Mouse (Mus musculus) heart, embryonic 11.5 days (tissue): Measurements from ENCODE around the gene Cgref1. TPM values are rescaled to one million over a fixed set of nuclear protein-coding genes. Genes with fewer than 3 reads are reported as not detected.

Experiments used
- ATAC-seq: fragments of 200-750 bp; cut with Nextera tagmentation; replicated peaks from 2 replicates; pipeline ENCODE4 v1.8.0; 2017; ENCODE audit warnings: moderate library complexity; ENCODE audit not compliant: insufficient number of reproducible peaks, low FRiP score, low TSS enrichment
- H3K27ac ChIP-seq: fragments of 300-500 bp; sonication (generic); 2 replicates; pipeline ENCODE4 v1.5.1; 2014; ENCODE audit warnings: mild to moderate bottlenecking, low read depth, low read length
- H3K27me3 ChIP-seq: fragments of 300-500 bp; sonication (generic); 2 replicates; pipeline ENCODE4 v1.6.1; 2014; ENCODE audit warnings: mild to moderate bottlenecking, low read length, mixed read lengths; ENCODE audit not compliant: control insufficient read depth, insufficient read depth
- H3K36me3 ChIP-seq: fragments of 300-500 bp; sonication (generic); 2 replicates; pipeline ENCODE4 v1.6.1; 2014; ENCODE audit warnings: mild to moderate bottlenecking, low read length, moderate library complexity, mixed read lengths; ENCODE audit not compliant: control insufficient read depth, insufficient read depth
- H3K4me1 ChIP-seq: fragments of 300-500 bp; sonication (generic); 2 replicates; pipeline ENCODE4 v1.6.1; 2014; ENCODE audit warnings: low read length; ENCODE audit not compliant: control insufficient read depth, insufficient read depth
- H3K4me2 ChIP-seq: fragments of 300-500 bp; sonication (generic); 2 replicates; pipeline ENCODE4 v1.6.1; 2014; ENCODE audit warnings: mild to moderate bottlenecking, moderate library complexity
- H3K4me3 ChIP-seq: fragments of 300-500 bp; sonication (generic); 2 replicates; pipeline ENCODE4 v1.5.1; 2014; ENCODE audit warnings: low read depth, low read length
- H3K9ac ChIP-seq: fragments of 300-500 bp; sonication (generic); 2 replicates; pipeline ENCODE4 v1.6.1; 2014; ENCODE audit warnings: mild to moderate bottlenecking, low read depth, low read length, moderate library complexity
- H3K9me3 ChIP-seq: fragments of 300-500 bp; sonication (generic); replicated peaks from 2 replicates; pipeline ENCODE4 v1.6.1; 2016; ENCODE audit warnings: low read length; ENCODE audit not compliant: control insufficient read depth
- WGBS: fragments of 180-500 bp; shearing (Covaris S2); extraction: QIAGEN DNeasy Blood & Tissue Kit; methylation state at CpG from one replicate; pipeline ENCODE4 v1.1.7; 2014; ENCODE audit not compliant: insufficient replicate concordance; 5-methylcytosine and 5-hydroxymethylcytosine counted together
- polyA plus RNA-seq: library from polyadenylated mRNA; unstranded; fragments of >200 nt; fragmentation: Nextera tagmentation; extraction: Ambion mirVana; gene quantifications from 2 replicates; pipeline ENCODE4 v1.2.1, GENCODE M21; 2014

Gene Cgref1
- polyA plus RNA-seq = 4.4 and 5.4 TPM in 2 replicates

DNA sequence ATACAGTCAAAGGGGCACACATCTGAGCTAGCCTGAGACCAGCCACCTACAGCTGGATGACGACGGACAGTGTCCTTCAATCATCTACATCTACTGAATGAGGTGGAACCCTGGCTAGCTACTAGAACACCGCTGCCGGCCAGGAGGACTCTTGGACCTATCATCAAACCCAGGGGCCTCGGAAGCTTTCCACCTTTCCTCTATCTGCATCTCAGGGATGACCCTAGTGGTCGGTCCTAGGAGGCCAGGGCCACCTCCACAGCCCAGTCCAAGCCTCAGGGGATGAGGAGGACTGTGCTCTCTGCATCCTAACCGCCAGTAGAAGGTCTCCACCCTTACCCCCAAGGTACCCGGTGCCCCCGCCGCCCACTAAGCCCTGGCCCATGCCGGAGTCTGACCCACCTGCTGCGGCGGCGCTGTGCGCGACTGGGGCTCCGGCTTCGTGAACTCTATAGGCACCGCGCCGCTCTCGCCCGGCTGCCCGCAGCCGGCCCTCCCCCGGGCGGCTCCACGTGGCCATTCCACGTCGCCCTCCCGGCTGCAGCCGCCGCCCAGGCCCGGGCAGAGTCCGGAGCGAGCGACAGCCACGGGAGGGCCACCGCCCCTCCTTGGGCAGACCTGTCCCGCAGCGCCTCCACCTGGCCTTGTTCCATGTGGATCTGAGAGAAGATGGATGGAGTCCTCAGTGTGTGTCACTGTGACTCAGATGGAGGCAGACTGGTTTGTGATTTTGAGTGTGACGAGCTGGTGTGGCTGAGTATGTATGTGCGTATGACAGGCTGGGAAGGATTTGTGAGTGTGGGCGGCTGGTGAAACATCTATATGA lies at the start of gene Cgref1:
Cgref1 (minus strand) TSS at position 636 of the 826 bp plus-strand sequence.
- Histone ChIP-seq H3K9me3 (no peaks in the 10 kb centered on the region), H3K9ac (peak within 1 kb of the TSS; percentile 73), H3K36me3 (no peaks in the 10 kb centered on the region), H3K4me2 (peak within 1 kb of the TSS; percentile 95), H3K4me1 (peaks cover 9% of the 10 kb centered on the region), H3K27ac (no peak within 1 kb of the TSS), H3K4me3 (peak within 1 kb of the TSS; percentile 51), H3K27me3 (peaks cover 15% of the 10 kb centered on the region)
- no peak; the same call in 1 of the 2 replicates for ATAC-seq
- WGBS = 5% methylated on average over 44 of the region's 44 CpGs

DNA sequence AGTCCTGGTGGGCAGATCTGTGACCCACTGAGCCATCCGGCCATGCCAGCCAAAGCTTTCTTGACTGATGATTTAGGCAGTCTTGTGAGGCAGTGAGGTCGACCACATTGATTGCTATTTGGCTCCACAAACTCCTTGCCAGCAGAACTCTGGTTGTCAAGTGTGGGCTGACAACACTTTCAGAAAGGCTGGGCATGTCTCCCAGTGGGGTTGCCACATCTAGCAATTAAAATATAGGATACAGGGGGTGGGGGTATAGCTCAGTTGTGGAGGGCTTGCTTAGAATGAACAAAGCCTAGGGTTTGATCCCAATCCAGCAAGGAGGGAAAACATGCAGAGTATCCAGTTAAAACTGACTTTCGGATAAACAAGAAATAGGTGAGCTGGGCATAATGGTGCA lies 48.7 kb upstream of the Cgref1 start:
- H3K27ac ChIP-seq = no peak overlapping the region
- H3K4me1 ChIP-seq = peaks cover 6% of the 10 kb centered on the region
- ATAC-seq = no peak
- H3K4me2 ChIP-seq = no peak overlapping the region
- no peaks in the 10 kb centered on the region for H3K27me3 ChIP-seq
- WGBS = 68% methylated on average over 3 of the region's 3 CpGs
- no peaks in the 10 kb centered on the region for H3K36me3 ChIP-seq
- H3K9ac ChIP-seq = no peak overlapping the region
- H3K4me3 ChIP-seq = no peak overlapping the region
- no peaks in the 10 kb centered on the region for H3K9me3 ChIP-seq

DNA sequence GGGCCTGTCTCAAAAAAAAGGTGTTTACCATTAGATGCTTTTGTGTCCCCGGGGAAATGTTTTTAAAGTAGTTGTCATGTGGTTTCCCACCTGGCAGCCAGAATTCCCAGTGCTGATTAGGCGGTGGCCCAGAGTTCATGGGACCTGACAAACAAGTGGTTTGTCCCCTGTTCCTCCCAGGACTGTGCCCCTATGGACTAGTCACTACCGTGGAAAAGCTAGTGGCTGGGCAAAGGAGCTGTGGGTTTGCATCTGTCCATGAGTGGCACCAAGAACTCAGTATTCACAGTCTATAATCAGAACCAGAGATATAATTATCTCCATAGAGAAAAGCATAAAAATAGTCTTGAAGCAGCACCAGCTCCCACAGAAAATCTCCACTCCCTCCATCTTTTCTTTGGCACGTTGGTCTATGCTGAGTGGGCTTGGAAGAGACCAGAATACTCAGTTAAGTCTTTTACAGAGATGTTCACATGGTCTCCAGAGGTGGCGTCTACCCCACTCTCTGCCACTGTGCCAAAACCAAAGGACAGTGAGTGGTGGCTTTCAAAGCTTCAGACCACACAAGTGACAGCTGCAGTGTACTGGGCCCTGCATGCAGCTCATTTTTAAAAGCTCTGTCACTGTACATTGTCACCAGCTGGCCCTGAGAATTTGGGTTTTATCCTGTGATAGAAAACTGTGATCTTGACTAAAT lies 47.7 kb upstream of the Cgref1 start:
- H3K36me3 ChIP-seq = no peaks in the 10 kb centered on the region
- no peak for ATAC-seq
- no peak overlapping the region for H3K9ac ChIP-seq
- no peak overlapping the region for H3K27ac ChIP-seq
- H3K4me2 ChIP-seq = no peak overlapping the region
- H3K4me3 ChIP-seq = no peak overlapping the region
- no peaks in the 10 kb centered on the region for H3K9me3 ChIP-seq
- no peaks in the 10 kb centered on the region for H3K27me3 ChIP-seq
- 73% methylated on average over 5 of the region's 5 CpGs for WGBS
- H3K4me1 ChIP-seq = peaks cover 6% of the 10 kb centered on the region

DNA sequence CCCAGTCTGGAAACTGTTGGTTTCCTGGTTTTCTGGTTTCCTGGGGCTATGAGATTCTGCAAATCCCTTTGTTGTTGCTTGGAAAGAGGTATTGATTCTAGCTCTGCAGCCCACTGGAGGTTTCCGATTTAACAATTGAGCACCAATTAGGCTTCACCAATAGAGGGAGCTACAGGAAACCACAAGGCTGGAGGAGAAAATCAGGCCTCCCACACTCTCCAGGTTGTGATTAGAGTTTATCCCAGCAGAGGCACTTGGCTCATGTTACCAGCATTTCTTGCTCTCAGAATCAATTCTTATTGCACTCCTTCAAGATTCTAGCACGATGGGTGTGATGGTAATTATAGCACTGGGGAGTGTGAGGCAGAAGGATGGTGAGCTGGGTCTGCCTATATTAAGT lies 37.0 kb upstream of the Cgref1 start:
- ATAC-seq = no peak
- H3K4me3 ChIP-seq = no peak overlapping the region
- no peaks in the 10 kb centered on the region for H3K4me1 ChIP-seq
- no peak overlapping the region for H3K4me2 ChIP-seq
- H3K9ac ChIP-seq = no peak overlapping the region
- no peaks in the 10 kb centered on the region for H3K27me3 ChIP-seq
- 20% methylated on average over 2 of the region's 2 CpGs for WGBS
- no peaks in the 10 kb centered on the region for H3K36me3 ChIP-seq
- H3K27ac ChIP-seq = no peak overlapping the region
- no peaks in the 10 kb centered on the region for H3K9me3 ChIP-seq

DNA sequence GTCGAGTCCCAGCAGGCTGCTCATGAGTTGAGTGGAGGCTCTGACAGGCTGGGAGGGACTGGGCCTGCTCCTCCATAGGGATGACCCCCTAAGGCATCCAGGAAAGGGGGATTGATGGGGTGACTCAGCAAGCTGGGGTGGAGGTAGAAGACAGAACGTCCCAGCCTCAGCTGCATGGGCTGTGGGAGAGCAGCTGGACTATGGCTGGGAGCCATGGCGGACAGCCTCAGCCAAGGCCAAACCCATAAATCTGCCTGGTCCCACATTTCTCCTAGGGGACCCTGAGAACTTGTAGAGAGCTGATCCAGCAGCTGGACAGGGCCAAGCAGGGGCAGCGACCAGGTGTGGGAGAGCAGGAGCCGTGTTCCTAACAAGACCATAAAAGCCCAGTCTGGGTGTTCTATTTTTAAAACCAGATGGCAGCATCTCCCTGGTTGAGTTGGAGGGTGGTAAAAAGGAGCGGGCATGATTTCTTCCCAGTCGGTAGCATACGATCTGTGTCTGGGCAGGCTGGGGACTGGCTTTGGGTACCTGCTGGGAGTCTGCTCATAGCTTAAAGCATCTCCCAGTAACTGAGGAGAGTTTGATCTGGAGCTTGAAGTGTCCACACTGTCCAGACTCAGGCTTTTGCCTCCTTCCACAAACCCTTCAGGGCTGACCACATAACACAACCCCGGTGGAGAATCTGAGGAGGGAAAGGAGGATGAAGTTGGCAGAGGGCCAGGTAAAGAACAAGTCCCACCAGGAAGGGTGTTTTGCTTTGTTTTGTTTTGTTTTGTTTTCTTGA lies 29.7 kb upstream of the Cgref1 start:
- no peak overlapping the region for H3K9ac ChIP-seq
- no peaks in the 10 kb centered on the region for H3K4me1 ChIP-seq
- WGBS = 65% methylated on average over 9 of the region's 9 CpGs
- H3K27ac ChIP-seq = no peak overlapping the region
- no peaks in the 10 kb centered on the region for H3K36me3 ChIP-seq
- no peak overlapping the region for H3K4me2 ChIP-seq
- no peak overlapping the region for H3K4me3 ChIP-seq
- ATAC-seq = no peak
- no peaks in the 10 kb centered on the region for H3K27me3 ChIP-seq
- H3K9me3 ChIP-seq = no peaks in the 10 kb centered on the region

DNA sequence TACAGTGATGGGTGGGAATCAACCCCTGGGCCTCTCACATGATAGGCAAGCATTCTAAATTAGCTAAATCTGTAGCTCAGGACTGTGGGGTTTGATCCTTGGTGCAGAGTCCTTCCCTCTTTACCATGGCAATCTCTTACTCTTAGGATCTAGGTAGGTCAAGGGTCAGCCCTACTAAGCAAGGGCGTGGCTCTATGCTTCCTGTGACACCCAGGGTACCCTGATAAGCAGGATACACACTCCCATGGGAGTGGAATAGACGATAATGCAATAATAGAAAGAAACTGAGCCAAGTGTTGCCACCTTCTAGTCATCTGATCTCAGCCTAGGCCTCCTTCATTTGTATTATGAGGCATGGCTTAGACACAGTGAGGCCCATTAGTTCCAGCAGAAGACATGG lies 24.0 kb upstream of the Cgref1 start:
- no peaks in the 10 kb centered on the region for H3K36me3 ChIP-seq
- H3K4me1 ChIP-seq = no peaks in the 10 kb centered on the region
- H3K9ac ChIP-seq = no peak overlapping the region
- H3K27me3 ChIP-seq = no peaks in the 10 kb centered on the region
- WGBS = 65% methylated on average over 2 of the region's 2 CpGs
- H3K4me3 ChIP-seq = no peak overlapping the region
- H3K9me3 ChIP-seq = no peaks in the 10 kb centered on the region
- H3K4me2 ChIP-seq = no peak overlapping the region
- no peak overlapping the region for H3K27ac ChIP-seq
- no peak for ATAC-seq

DNA sequence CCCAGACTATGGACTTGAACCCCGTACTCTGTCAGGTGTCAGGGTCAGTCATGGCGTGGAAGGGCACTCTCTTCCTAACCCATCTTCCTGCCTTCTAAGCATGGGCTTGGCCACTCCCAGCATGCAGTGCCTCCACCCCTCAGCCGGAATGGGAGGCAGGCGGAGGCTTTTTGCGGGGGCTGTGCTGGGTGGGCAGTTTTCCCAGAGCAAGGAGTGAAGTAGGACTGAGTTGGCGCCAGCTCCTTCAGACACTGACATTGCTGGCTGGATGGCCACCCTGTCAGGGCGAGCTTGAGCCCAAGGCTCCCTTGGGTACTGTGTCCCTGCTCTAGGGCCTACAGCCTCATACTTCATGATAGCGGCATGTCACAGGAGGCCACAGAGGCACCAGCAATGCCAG lies 23.0 kb upstream of the Cgref1 start, which contains the start of gene Tcf23:
Tcf23 (plus strand) TSS at position 247 of the 400 bp plus-strand sequence.
- ATAC-seq = no peak
- Histone ChIP-seq H3K4me3 (no peak within 1 kb of the TSS), H3K36me3 (no peaks in the 10 kb centered on the region), H3K4me1 (no peaks in the 10 kb centered on the region), H3K27ac (no peak within 1 kb of the TSS), H3K9me3 (no peaks in the 10 kb centered on the region), H3K9ac (no peak within 1 kb of the TSS), H3K4me2 (no peak within 1 kb of the TSS), H3K27me3 (no peaks in the 10 kb centered on the region)
- 55% methylated on average over 8 of the region's 8 CpGs for WGBS

DNA sequence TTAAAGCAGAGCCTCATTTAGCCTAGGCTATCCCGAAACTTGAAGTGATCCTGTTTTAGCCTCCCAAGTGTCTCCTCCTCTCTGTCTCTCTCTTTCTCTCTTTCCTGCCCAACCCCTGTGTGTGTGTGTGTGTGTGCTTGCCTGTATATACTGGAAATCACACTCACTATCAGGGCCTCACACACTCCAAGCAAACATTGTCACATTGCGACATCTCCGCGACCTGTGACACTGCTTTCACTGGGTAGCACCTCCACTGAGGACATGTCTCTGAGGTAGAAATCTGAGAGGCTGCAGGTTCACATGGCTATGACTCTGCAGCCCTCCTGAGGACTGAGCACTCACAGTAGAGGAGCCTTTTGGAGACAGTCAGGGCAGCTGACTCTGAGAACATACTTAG lies 20.8 kb upstream of the Cgref1 start:
- Histone ChIP-seq H3K9me3 (no peaks in the 10 kb centered on the region), H3K4me2 (no peak overlapping the region), H3K27me3 (no peaks in the 10 kb centered on the region), H3K36me3 (no peaks in the 10 kb centered on the region), H3K9ac (no peak overlapping the region), H3K27ac (no peak overlapping the region), H3K4me1 (no peaks in the 10 kb centered on the region), H3K4me3 (no peak overlapping the region)
- no peak for ATAC-seq
- WGBS = 81% methylated on average over 4 of the region's 4 CpGs
